ENCODE assay signal across 12 mouse cellular contexts in genomic region chr9:32016286-32016685, GRCm38 (mm10).
DNase-seq lines count a peak whose midpoint lies in the region; ATAC-seq lines count a peak whose summit lies in the region.
"Had no signal": no experiment of that assay in that cellular context is flagged by ENCODE, and none has a peak within 500 bp of the region (broad histone marks: within the 10 kb centered on the region; RNA-seq: fewer than 3 reads in every experiment).

No protein-coding gene starts in this region.

- H3K27ac ChIP-seq in forebrain, embryonic 16.5 days (ENCODE audit: low read length) = peak overlapping the region; percentile 1; the same call in 1 of the 2 replicates
- peak overlapping the region; percentile 62 for H3K27ac ChIP-seq in midbrain, embryonic 16.5 days (ENCODE audit: low read length)
- H3K27ac ChIP-seq: limb, embryonic 13.5 days had no signal

- H3K36me3 ChIP-seq in forebrain, embryonic 16.5 days (ENCODE audit: control insufficient read depth, insufficient read depth) = no peaks in the 10 kb centered on the region
- no peaks in the 10 kb centered on the region for H3K36me3 ChIP-seq in midbrain, embryonic 16.5 days (ENCODE audit: control insufficient read depth, insufficient read depth, low read length)
- H3K36me3 ChIP-seq: G1E; limb, embryonic 13.5 days had no signal

- no peak overlapping the region for H3K4me2 ChIP-seq in forebrain, embryonic 16.5 days (ENCODE audit: low read length)
- 0 out of 2 replicates have a peak overlapping the region, but pooled peaks have one; percentile 13 for H3K4me2 ChIP-seq in midbrain, embryonic 16.5 days (ENCODE audit: low read length)
- H3K4me2 ChIP-seq: limb, embryonic 13.5 days had no signal

- H3K9ac ChIP-seq in forebrain, embryonic 16.5 days (replicated peaks; ENCODE audit: low read depth, low read length) = no peak overlapping the region
- H3K9ac ChIP-seq in midbrain, embryonic 16.5 days (ENCODE audit: low read depth, low read length) = no peak overlapping the region
- H3K9ac ChIP-seq: limb, embryonic 13.5 days had no signal

- no peaks in the 10 kb centered on the region for H3K27me3 ChIP-seq in forebrain, embryonic 16.5 days (replicated peaks; ENCODE audit: control insufficient read depth, insufficient read depth, low read length)
- H3K27me3 ChIP-seq in midbrain, embryonic 16.5 days (ENCODE audit: control insufficient read depth, insufficient read depth, low read depth, low read length) = no peaks in the 10 kb centered on the region
- H3K27me3 ChIP-seq: limb, embryonic 13.5 days had no signal

- peaks cover 16% of the 10 kb centered on the region for H3K4me1 ChIP-seq in forebrain, embryonic 16.5 days (replicated peaks; ENCODE audit: control insufficient read depth, insufficient read depth, low read length)
- H3K4me1 ChIP-seq in midbrain, embryonic 16.5 days (ENCODE audit: control insufficient read depth, insufficient read depth, low read length) = peaks cover 7% of the 10 kb centered on the region; the same call in 1 of the 2 replicates

- peak; percentile 54 for DNase-seq in layer of hippocampus, adult 11-12 months (ENCODE audit: low spot score)
- DNase-seq in layer of hippocampus, postnatal 25 days (ENCODE audit: extremely low spot score in 1 of 2, low spot score in 1 of 2) = no peak
- DNase-seq in layer of hippocampus, adult 8-10 months (ENCODE audit: low spot score in 2 of 2) = peak; percentile 48 to 63
- DNase-seq in spleen, adult 18-20 months = no peak
- DNase-seq: adrenal gland, postnatal 10 days; gastrocnemius, postnatal 36 days had no signal

- peak; percentile 80 for ATAC-seq in forebrain, embryonic 16.5 days
- peak; percentile 77 for ATAC-seq in midbrain, embryonic 16.5 days
- no peak for ATAC-seq in monocyte, adult 5-6 weeks (replicated peaks; ENCODE audit: insufficient number of reproducible peaks, low FRiP score, low TSS enrichment, poor library complexity, severe bottlenecking)
- ATAC-seq: intestine, postnatal 0 days had no signal

- WGBS in forebrain, embryonic 16.5 days = 30% methylated on average over 4 of the region's 4 CpGs
- whole genome bisulfite sequencing in midbrain, embryonic 16.5 days = 32% methylated on average over 4 of the region's 4 CpGs

- H3K9me3 ChIP-seq in forebrain, embryonic 16.5 days (ENCODE audit: control insufficient read depth, low read length) = no peaks in the 10 kb centered on the region
- H3K9me3 ChIP-seq in midbrain, embryonic 16.5 days (replicated peaks; ENCODE audit: control insufficient read depth, low read length, poor library complexity, severe bottlenecking) = no peaks in the 10 kb centered on the region
- H3K9me3 ChIP-seq: G1E had no signal

- no peak overlapping the region for H3K4me3 ChIP-seq in forebrain, embryonic 16.5 days (replicated peaks; ENCODE audit: low read length)
- H3K4me3 ChIP-seq in midbrain, embryonic 16.5 days (ENCODE audit: low read depth, low read length) = no peak overlapping the region
- H3K4me3 ChIP-seq: limb, embryonic 13.5 days had no signal

Comparison
In these comparisons a context has a peak if more than half of its experiments do, and no peak if none do; other contexts are left out.
1. DNase-seq: peak in layer of hippocampus, adult 11-12 months (single experiment) and layer of hippocampus, adult 8-10 months (2 of 2); none in layer of hippocampus, postnatal 25 days (0 of 2) and spleen, adult 18-20 months (0 of 2).